Mouse (Mus musculus) gastrocnemius, postnatal 4 days (tissue): ENCODE measurements at regions not wholly inside any gene's neighbourhood (a gene's known extent, or its start where the extent isn't known, plus 50 kb on each side); places are given as distances from the start of the nearest gene placed in this dataset.
"Not testable (repeated sequence)": the region's sequence is repeated elsewhere in the genome, so short reads cannot be mapped to it uniquely, and the experiment has no call there.

ENCODE experiments used
- DNase-seq, 2 experiments: peaks; one replicate each; pipeline ENCODE4 v3.0.0; 2021 to 2022; ENCODE audit warnings: low spot score in 2 of 2, mixed read lengths in 2 of 2

GRCm38 (mm10) chr15:14253602-14254301 lies 1080.3 kb upstream of the Cdh6 start:
- no peak for DNase-seq

DNA sequence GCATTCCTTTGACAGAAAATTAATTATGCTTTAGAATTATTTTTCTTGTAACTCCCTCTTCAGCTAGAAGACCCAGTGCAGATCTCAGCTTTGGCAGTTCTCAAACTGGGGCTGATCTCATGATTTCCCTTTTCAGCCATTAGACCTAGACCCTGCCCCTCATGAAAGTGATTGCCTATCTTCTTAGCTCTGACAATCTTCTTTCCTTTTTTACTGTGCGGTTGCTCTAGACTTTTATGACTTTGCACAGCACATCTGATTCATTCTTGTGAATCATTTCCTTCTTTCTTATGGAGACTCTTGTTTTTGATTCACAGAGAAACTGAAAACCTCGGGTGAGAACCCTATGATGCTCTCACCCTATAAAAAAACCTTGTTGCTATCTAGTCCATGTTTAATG lies 1078.3 kb upstream of the Cdh6 start:
- no peak for DNase-seq

DNA sequence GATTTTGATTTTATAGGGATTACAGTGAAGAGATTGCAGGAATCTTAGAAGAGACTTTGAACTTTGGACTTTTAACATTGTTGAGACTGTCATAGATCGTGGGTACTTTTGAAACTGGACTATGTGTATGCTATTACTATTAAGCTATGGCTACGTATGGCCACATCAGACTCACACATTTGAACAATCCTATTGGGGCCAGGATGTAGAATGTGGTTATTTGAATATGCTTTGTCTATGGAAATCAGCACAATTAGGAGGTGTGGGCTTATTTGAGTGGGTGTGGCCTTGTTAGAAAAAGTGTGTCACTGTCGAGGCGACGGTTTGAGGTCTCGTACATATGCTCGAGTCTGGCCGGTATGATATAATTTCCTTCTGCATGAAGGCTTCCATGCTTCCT lies 1041.8 kb upstream of the Cdh6 start:
- no peak for DNase-seq

DNA sequence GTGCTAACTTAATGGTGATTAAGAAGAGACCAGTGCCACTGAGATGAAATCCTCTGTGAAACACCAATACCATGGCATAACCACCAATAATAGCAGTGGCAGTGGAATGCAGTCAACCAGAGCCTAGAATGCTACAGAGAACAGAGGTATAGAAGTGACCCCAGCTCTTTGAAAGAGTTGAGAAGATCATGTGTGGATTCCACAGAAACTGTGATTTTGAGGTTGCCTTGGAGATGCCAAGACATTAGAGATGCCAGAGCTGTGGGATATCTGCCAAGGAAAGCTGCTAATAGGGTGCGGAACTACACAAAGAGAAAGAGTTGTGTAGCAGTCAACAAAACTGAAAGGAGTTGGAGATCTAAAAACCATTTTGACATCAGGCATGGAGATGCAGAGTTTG lies 1041.3 kb upstream of the Cdh6 start:
- no peak for DNase-seq

GRCm38 (mm10) chr15:14177523-14177922 lies 1004.0 kb upstream of the Cdh6 start:
- DNase-seq = no peak

GRCm38 (mm10) chr15:14137402-14137801 lies 963.9 kb upstream of the Cdh6 start:
- DNase-seq = no peak

- no peak for DNase-seq
Observed at GRCm38 (mm10) chr15:14123829-14124228, 950.4 kb upstream of the Cdh6 start.

DNA sequence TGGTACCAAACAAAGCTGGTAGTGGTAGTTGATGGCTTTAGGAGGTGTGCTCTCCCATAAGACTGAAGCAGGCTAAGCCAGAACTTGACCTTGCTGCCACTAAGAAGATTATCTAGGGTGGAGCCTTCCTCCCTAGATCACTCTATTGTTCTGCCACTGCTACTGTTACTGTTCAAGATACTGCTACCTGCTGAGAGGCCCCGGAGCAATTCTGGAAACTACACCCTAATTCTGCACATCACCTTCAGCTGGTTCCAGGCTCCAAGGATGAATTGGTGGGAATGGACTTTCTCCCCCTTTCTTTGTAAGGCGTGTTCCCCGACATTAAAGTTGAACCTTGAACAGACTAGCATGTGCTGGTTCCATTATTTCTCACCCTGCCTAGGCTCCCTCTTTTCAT lies 944.8 kb upstream of the Cdh6 start:
- DNase-seq = not testable (repeated sequence)

DNA sequence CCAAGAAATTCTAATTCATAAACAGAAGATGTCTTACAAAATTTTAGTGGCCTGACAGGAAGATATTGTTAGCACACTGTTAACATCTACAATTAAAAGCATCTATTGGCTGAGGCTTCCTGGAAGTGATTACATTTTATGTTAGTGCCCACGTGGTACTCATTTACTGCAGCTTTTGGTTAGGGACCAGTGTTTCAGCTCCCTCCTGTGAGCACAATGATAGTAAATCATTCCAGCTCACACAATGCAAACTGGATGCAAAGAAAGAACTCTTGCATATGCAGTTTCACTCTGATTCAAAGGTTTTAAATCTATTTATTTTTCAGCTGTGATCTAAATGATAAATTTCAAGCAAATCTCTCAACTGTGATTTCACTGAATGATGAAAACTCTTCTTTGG lies 928.3 kb upstream of the Cdh6 start:
- DNase-seq = no peak

GRCm38 (mm10) chr15:14051872-14052271 lies 878.4 kb upstream of the Cdh6 start:
- peak in 1 of 2 experiments; percentile 7 for DNase-seq
